Mouse (Mus musculus): ENCODE results near the gene Clip4. TPM values are rescaled to one million over a fixed set of nuclear protein-coding genes. Genes with fewer than 3 reads are reported as not detected.

Gene Clip4
- polyA plus RNA-seq, 2 experiments from 2014 or later: not detected

DNA sequence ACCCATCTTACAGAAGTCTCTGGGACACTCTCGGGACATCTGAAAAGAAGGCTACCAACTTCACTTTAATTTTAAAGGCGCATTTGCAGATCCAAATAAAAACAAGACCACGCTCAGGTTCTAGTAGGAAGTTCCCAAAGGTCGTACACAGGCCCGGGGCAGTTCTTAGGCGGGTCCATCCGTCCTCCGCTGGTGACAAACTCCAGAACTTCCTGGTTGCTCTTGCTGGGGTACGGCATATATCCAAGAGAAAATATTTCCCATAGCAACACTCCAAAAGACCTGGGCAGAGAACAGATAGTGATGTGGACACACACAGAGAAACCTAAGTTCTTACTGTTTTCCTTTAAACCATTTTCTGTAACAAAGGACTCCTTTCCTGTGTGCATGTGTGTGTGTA lies 106.5 kb downstream of the Clip4 start:
- ATAC-seq: no peak

DNA sequence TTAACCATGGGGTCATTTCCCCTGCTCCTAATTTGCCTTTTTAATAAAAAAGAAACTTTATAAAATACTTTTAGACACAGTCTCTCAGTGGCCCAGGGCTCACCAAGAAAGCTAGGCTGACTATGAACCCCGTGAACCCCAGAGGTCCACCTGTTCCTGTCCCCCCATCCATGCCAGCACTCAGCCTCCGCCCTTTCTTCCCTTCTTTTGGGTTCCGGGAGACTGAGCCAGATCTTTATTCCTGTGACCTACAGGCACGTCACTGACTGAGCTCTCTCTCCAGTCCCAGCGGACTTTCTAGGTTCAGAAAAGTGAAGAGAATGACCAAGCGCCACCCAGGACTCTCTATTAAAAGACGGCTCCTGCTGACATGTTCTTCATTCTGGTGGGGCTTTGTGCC lies 107.2 kb downstream of the Clip4 start:
- ATAC-seq: no peak

DNA sequence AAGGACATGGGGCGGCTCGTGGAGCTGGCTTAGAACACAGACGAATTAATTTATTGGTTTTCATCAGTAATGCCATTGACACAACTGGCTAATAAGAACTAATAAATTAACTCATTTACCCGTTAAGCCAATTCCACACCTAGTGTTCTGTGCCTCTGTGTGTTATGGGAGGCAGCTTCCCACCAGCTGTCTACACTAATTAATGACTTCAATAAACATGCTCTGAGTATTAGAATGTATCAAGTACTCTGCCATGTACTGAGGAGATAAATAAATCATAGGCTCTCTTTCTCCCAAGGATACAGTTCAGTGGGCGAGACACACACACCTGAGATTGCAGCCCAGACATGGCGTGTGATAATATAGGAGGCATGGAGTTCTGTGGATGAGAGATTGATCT lies 113.1 kb downstream of the Clip4 start:
- no peak for ATAC-seq

DNA sequence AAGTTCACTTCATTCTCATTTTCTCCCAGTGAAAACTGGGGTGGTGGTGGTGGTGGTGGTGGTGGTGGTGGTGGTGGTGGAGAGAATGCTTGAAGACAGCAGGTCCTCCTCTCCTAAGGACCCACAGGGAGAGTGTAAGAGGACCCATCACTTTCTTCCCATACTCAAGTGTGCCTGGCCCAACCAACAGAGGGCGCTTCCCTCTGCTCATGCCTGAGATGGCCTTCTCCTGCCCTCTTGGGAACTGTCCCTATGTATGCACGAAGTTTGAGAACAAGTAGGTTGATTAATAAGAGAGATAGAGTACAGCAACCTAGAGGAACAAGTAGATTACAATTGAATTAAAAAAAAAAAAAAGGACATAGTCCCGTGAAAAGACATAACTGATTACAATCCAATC lies 140.8 kb downstream of the Clip4 start:
- no peak for ATAC-seq

DNA sequence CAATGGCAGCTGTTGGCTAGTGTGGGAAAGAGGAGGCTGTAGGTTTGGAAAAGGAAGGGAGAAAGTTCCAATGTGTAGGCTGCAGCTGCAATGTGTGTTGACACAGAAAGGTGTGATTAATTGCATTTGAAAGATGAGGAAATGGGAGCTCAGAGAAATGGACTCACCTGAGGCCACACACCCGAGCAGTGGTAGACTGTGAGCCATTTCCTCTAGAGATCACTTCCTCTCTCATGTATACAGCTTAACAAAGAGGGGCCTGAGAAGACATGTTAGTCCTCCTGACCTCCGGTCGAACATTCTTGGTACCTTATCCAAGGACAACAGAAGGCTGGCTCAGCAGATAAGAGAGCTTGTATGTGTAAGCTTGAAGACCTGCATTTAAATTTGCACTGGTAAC lies 144.9 kb downstream of the Clip4 start:
- no peak for ATAC-seq

Other genes with a start within 250 kb of the Clip4 start
- 10 to 100 TPM; 11.1 to 20.0 TPM for gene Ndc80, start 241.6 kb upstream of the Clip4 start, polyA plus RNA-seq (2017; shearing (Covaris generic))
- 1 to 10 TPM; 1.1 to 2.2 TPM for gene Spdya, start 216.4 kb upstream of the Clip4 start, polyA plus RNA-seq (2017; shearing (Covaris generic))
- gene Wdr43, start 152.6 kb upstream of the Clip4 start, polyA plus RNA-seq (2017; shearing (Covaris generic)): 100 to 1,000 TPM; 134 to 151 TPM
- not detected for gene Togaram2, start 95.2 kb upstream of the Clip4 start, polyA plus RNA-seq (2017; shearing (Covaris generic))
- gene Pcare, start 15.6 kb upstream of the Clip4 start, polyA plus RNA-seq (2017; shearing (Covaris generic)): not detected